Mouse (Mus musculus) hindbrain, embryonic 11.5 days (tissue): ENCODE measurements around the gene Hoxd4. TPM values are rescaled to one million over a fixed set of nuclear protein-coding genes. Genes with fewer than 3 reads are reported as not detected.

Experiments used
- ATAC-seq: fragments of 200-750 bp; cut with Nextera tagmentation; 2 replicates; pipeline ENCODE4 v1.8.0; 2017; ENCODE audit warnings: mild to moderate bottlenecking, moderate TSS enrichment, moderate library complexity; ENCODE audit not compliant: low FRiP score
- DNase-seq: peaks from one replicate; pipeline ENCODE4 v3.0.0-alpha.2; 2015; ENCODE audit warnings: low spot score
- H3K27ac ChIP-seq: fragments of 300-500 bp; sonication (generic); 2 replicates; pipeline ENCODE4 v1.5.1; 2014; ENCODE audit warnings: mild to moderate bottlenecking, low read depth, low read length
- H3K27me3 ChIP-seq: fragments of 300-500 bp; sonication (generic); 2 replicates; pipeline ENCODE4 v1.6.1; 2014; ENCODE audit warnings: mild to moderate bottlenecking, low read length, moderate library complexity, mixed read lengths; ENCODE audit not compliant: control insufficient read depth, insufficient read depth
- H3K36me3 ChIP-seq: fragments of 300-500 bp; sonication (generic); 2 replicates; pipeline ENCODE4 v1.6.1; 2014; ENCODE audit warnings: mild to moderate bottlenecking, low read length, moderate library complexity, mixed read lengths; ENCODE audit not compliant: control insufficient read depth, insufficient read depth
- H3K4me1 ChIP-seq: fragments of 300-500 bp; sonication (generic); replicated peaks from 2 replicates; pipeline ENCODE4 v1.6.1; 2014; ENCODE audit warnings: low read length, mixed read lengths; ENCODE audit not compliant: control insufficient read depth, insufficient read depth
- H3K4me2 ChIP-seq: fragments of 300-500 bp; sonication (generic); replicated peaks from 2 replicates; pipeline ENCODE4 v1.6.1; 2014; ENCODE audit warnings: mild to moderate bottlenecking, low read depth, low read length
- H3K4me3 ChIP-seq: fragments of 300-500 bp; sonication (generic); 2 replicates; pipeline ENCODE4 v1.5.1; 2014; ENCODE audit warnings: low read depth, low read length
- H3K9ac ChIP-seq: fragments of 300-500 bp; sonication (generic); 2 replicates; pipeline ENCODE4 v1.6.1; 2014; ENCODE audit warnings: low read depth, low read length
- H3K9me3 ChIP-seq: fragments of 300-500 bp; sonication (generic); 2 replicates; pipeline ENCODE4 v1.6.1; 2016; ENCODE audit warnings: low read length; ENCODE audit not compliant: control insufficient read depth
- WGBS: fragments of 180-500 bp; shearing (Covaris S2); extraction: QIAGEN DNeasy Blood & Tissue Kit; methylation state at CpG from one replicate; pipeline ENCODE4 v1.1.7; 2014; 5-methylcytosine and 5-hydroxymethylcytosine counted together
- polyA plus RNA-seq: library from polyadenylated mRNA; unstranded; fragments of >200 nt; fragmentation: Nextera tagmentation; extraction: Ambion mirVana; gene quantifications from 2 replicates; pipeline ENCODE4 v1.2.1, GENCODE M21; 2014

Gene Hoxd4
- polyA plus RNA-seq, 1 experiment from 2014 or later: 3.7 TPM

GRCm38 (mm10) chr2:74689574-74690337, 22.0 kb upstream of the Hoxd4 start:
- H3K4me1 ChIP-seq: 0 out of 2 replicates have a peak, but pooled peaks cover 4% of the 10 kb centered on the region
- no peaks in the 10 kb centered on the region for H3K36me3 ChIP-seq
- DNase-seq (no peak), ATAC-seq (no peak)
- no peak overlapping the region for H3K9ac ChIP-seq
- WGBS: under 1% methylated on average over 24 of the region's 24 CpGs
- H3K4me3 ChIP-seq: no peak overlapping the region
- H3K9me3 ChIP-seq: no peaks in the 10 kb centered on the region
- H3K4me2 ChIP-seq: no peak overlapping the region
- H3K27ac ChIP-seq: no peak overlapping the region
- peaks cover 86% of the 10 kb centered on the region for H3K27me3 ChIP-seq

- Histone ChIP-seq H3K4me3 (no peak overlapping the region), H3K4me1 (0 out of 2 replicates have a peak, but pooled peaks cover 4% of the 10 kb centered on the region)
- 8% methylated on average over 8 of the region's 8 CpGs for WGBS
These were observed 21.4 kb upstream of the Hoxd4 start for GRCm38 (mm10) chr2:74690338-74690716.

GRCm38 (mm10) chr2:74691022-74691951, 20.4 kb upstream of the Hoxd4 start, which contains the start of gene Hoxd10:
TSS of gene Hoxd10 (plus strand) at chr2:74691924.
- no peak within 1 kb of the TSS for H3K4me3 ChIP-seq
- ATAC-seq (peak; percentile 81), DNase-seq (peak; percentile 80)
- no peak within 1 kb of the TSS for H3K9ac ChIP-seq
- peaks cover 91% of the 10 kb centered on the region for H3K27me3 ChIP-seq
- 0 out of 2 replicates have a peak, but pooled peaks cover 4% of the 10 kb centered on the region for H3K4me1 ChIP-seq
- H3K4me2 ChIP-seq: no peak within 1 kb of the TSS
- WGBS: 1% methylated on average over 56 of the region's 56 CpGs
- H3K36me3 ChIP-seq: no peaks in the 10 kb centered on the region
- H3K27ac ChIP-seq: no peak within 1 kb of the TSS
- H3K9me3 ChIP-seq: no peaks in the 10 kb centered on the region

More at GRCm38 (mm10) chr2:74690338-74690716, 21.4 kb upstream of the Hoxd4 start:
- Histone ChIP-seq H3K9ac (no peak overlapping the region), H3K4me2 (no peak overlapping the region), H3K36me3 (no peaks in the 10 kb centered on the region), H3K27me3 (peaks cover 86% of the 10 kb centered on the region), H3K9me3 (no peaks in the 10 kb centered on the region), H3K27ac (no peak overlapping the region)
- ATAC-seq (no peak), DNase-seq (no peak)

GRCm38 (mm10) chr2:74691995-74692807, 19.5 kb upstream of the Hoxd4 start:
- WGBS: 5% methylated on average over 35 of the region's 35 CpGs
- Histone ChIP-seq H3K9ac (no peak overlapping the region), H3K4me2 (no peak overlapping the region), H3K4me1 (0 out of 2 replicates have a peak, but pooled peaks cover 4% of the 10 kb centered on the region), H3K36me3 (no peaks in the 10 kb centered on the region), H3K4me3 (no peak overlapping the region), H3K27ac (no peak overlapping the region), H3K27me3 (peaks cover 91% of the 10 kb centered on the region), H3K9me3 (no peaks in the 10 kb centered on the region)
- ATAC-seq: no peak
- no peak for DNase-seq

GRCm38 (mm10) chr2:74692808-74693431, 18.8 kb upstream of the Hoxd4 start:
- H3K27ac ChIP-seq: no peak overlapping the region
- no peak overlapping the region for H3K9ac ChIP-seq

GRCm38 (mm10) chr2:74693432-74693827, 18.3 kb upstream of the Hoxd4 start:
- Histone ChIP-seq H3K27ac (no peak overlapping the region), H3K4me1 (peaks cover 9% of the 10 kb centered on the region), H3K9ac (no peak overlapping the region), H3K4me3 (no peak overlapping the region), H3K36me3 (no peaks in the 10 kb centered on the region), H3K9me3 (no peaks in the 10 kb centered on the region), H3K27me3 (peaks cover 93% of the 10 kb centered on the region), H3K4me2 (no peak overlapping the region)
- ATAC-seq: no peak
- 6% methylated on average over 4 of the region's 4 CpGs for WGBS
- DNase-seq: no peak

More at GRCm38 (mm10) chr2:74692808-74693431, 18.8 kb upstream of the Hoxd4 start:
- DNase-seq: no peak
- no peak for ATAC-seq
- no peaks in the 10 kb centered on the region for H3K36me3 ChIP-seq
- H3K4me1 ChIP-seq: peaks cover 5% of the 10 kb centered on the region; the same call in 1 of the 2 replicates
- peaks cover 91% of the 10 kb centered on the region for H3K27me3 ChIP-seq
- WGBS: 2% methylated on average over 20 of the region's 20 CpGs
- no peaks in the 10 kb centered on the region for H3K9me3 ChIP-seq
- H3K4me3 ChIP-seq: no peak overlapping the region
- no peak overlapping the region for H3K4me2 ChIP-seq

GRCm38 (mm10) chr2:74694066-74694465, 17.7 kb upstream of the Hoxd4 start:
- no peak overlapping the region for H3K9ac ChIP-seq
- no peak overlapping the region for H3K4me3 ChIP-seq
- H3K27ac ChIP-seq: no peak overlapping the region
- ATAC-seq (no peak), DNase-seq (no peak)
- H3K9me3 ChIP-seq: no peaks in the 10 kb centered on the region
- H3K27me3 ChIP-seq: peaks cover 95% of the 10 kb centered on the region
- no peak overlapping the region for H3K4me2 ChIP-seq
- H3K4me1 ChIP-seq: peaks cover 10% of the 10 kb centered on the region
- 1% methylated on average over 16 of the region's 16 CpGs for WGBS
- no peaks in the 10 kb centered on the region for H3K36me3 ChIP-seq

GRCm38 (mm10) chr2:74695383-74695782, 16.3 kb upstream of the Hoxd4 start:
- H3K9ac ChIP-seq: no peak overlapping the region
- no peaks in the 10 kb centered on the region for H3K9me3 ChIP-seq
- DNase-seq (no peak), ATAC-seq (no peak)
- no peak overlapping the region for H3K4me2 ChIP-seq
- no peaks in the 10 kb centered on the region for H3K36me3 ChIP-seq
- no peak overlapping the region for H3K27ac ChIP-seq
- H3K27me3 ChIP-seq: peaks cover 96% of the 10 kb centered on the region
- no peak overlapping the region for H3K4me3 ChIP-seq
- WGBS: 23% methylated on average over 1 of the region's 1 CpGs
- H3K4me1 ChIP-seq: peaks cover 10% of the 10 kb centered on the region
